Mouse (Mus musculus): ENCODE measurements around the gene Crhr1.

DNA sequence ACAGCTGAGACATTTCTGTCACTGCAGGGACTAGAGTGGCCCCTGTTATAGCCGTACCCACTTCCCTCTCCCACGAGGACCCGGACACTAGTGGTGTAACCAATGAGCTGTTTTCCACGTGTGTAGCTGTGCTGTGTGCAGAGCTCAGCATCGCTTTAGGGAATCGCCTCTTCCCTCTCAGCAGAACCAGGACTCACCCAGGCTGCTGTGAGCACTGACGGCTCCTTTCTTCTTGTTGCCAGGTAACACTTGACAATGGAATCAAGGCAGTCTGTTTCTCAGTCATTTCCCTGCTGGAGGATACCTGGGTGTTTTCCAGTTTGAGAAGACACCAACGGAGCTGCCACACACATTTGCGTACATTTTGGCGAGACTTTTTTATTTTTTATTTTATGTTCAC is 44.1 kb upstream of the Crhr1 start:
- TF ChIP-seq CTCF (IDR thresholded peaks at IDR 0.05; ENCODE audit: extremely low read depth, insufficient read depth, insufficient read length, insufficient replicate concordance) (no peak), POLR2A (IDR thresholded peaks at IDR 0.05; ENCODE audit: low read depth, low read length) (no peak)

Data from spleen, adult 2 months (tissue).